Mouse (Mus musculus) CH12.LX (cell line): ENCODE results near the gene Aco1. TPM values are rescaled to one million over a fixed set of nuclear protein-coding genes. Genes with fewer than 3 reads are reported as not detected.

Experiments used
- DNase-seq: peaks from one replicate; pipeline ENCODE4 v3.0.0-alpha.2; 2013; ENCODE audit errors: extremely low read depth
- H3K27ac ChIP-seq: 2 replicates; pipeline ENCODE4 v1.5.1; 2012; ENCODE audit warnings: low read depth, mild to moderate bottlenecking, control low read depth, moderate library complexity; ENCODE audit not compliant: insufficient read depth
- H3K27me3 ChIP-seq: replicated peaks from 2 replicates; pipeline ENCODE3; 2012; ENCODE audit warnings: inconsistent platforms
- H3K36me3 ChIP-seq, 2 experiments: replicated peaks in 1 of 2; 2 replicates each; pipeline versions ENCODE3 to v1.6.1; 2012; ENCODE audit warnings: inconsistent platforms in 1 of 2, low read length in 1 of 2, mild to moderate bottlenecking in 1 of 2, mixed read lengths in 1 of 2, moderate library complexity in 1 of 2; ENCODE audit not compliant: control insufficient read depth in 1 of 2, insufficient read depth in 1 of 2
- H3K4me1 ChIP-seq, 2 experiments: 2 replicates each; pipeline ENCODE4 v1.6.1; 2012; ENCODE audit warnings: inconsistent platforms in 1 of 2, moderate library complexity in 1 of 2; ENCODE audit not compliant: insufficient read depth in 2 of 2, control insufficient read depth in 1 of 2
- H3K4me2 ChIP-seq: 2 replicates; pipeline ENCODE4 v1.6.1; 2012; ENCODE audit warnings: low read depth, mild to moderate bottlenecking, control low read depth; ENCODE audit not compliant: poor library complexity, insufficient read depth, severe bottlenecking
- H3K4me3 ChIP-seq, 3 experiments: fragments of 150-350 bp in 1 of 3; sonication (generic) in 1 of 3; replicated peaks in 1 of 3; 2 replicates each; pipeline versions ENCODE3 to v1.5.1; 2011 to 2012; ENCODE audit warnings: low read depth in 2 of 3, low read length in 2 of 3, mild to moderate bottlenecking in 2 of 3, moderate library complexity in 2 of 3, control low read depth in 1 of 3, improper control_type of control experiment in 1 of 3, inconsistent platforms in 1 of 3, mixed read lengths in 1 of 3; ENCODE audit not compliant: poor library complexity in 1 of 3
- H3K79me2 ChIP-seq: replicated peaks from 2 replicates; pipeline ENCODE4 v1.6.1; 2012; ENCODE audit warnings: mild to moderate bottlenecking, moderate library complexity; ENCODE audit not compliant: control insufficient read depth, poor library complexity, insufficient read depth, severe bottlenecking; ENCODE audit errors: extremely low read depth
- H3K9ac ChIP-seq: 2 replicates; pipeline ENCODE4 v1.6.1; 2012; ENCODE audit warnings: low read depth, mild to moderate bottlenecking, control low read depth, moderate library complexity; ENCODE audit not compliant: insufficient read depth
- H3K9me3 ChIP-seq: replicated peaks from 2 replicates; pipeline ENCODE3; 2012; ENCODE audit warnings: low read length, inconsistent platforms, mixed read lengths
- CHD1 ChIP-seq: IDR thresholded peaks from 2 replicates; pipeline ENCODE4 v1.6.1; 2012; ENCODE audit warnings: low read depth, low read length, improper control_type of control experiment, inconsistent platforms
- CTCF ChIP-seq, 2 experiments: IDR thresholded peaks in 1 of 2; conservative IDR thresholded peaks in 1 of 2; 2 replicates each; pipeline ENCODE4 v1.5.1; 2011 to 2012; ENCODE audit warnings: low read depth in 2 of 2, low read length in 2 of 2, improper control_type of control experiment in 1 of 2, inconsistent platforms in 1 of 2, mild to moderate bottlenecking in 1 of 2, moderate library complexity in 1 of 2
- GABPA ChIP-seq: IDR thresholded peaks from 2 replicates; pipeline ENCODE4 v1.6.1; 2012; ENCODE audit warnings: low read depth, low read length, improper control_type of control experiment, inconsistent platforms; ENCODE audit not compliant: insufficient replicate concordance
- HCFC1 ChIP-seq: IDR thresholded peaks from 2 replicates; pipeline ENCODE4 v1.6.1; 2012; ENCODE audit warnings: low read depth, mild to moderate bottlenecking, inconsistent platforms, low read length, improper control_type of control experiment
- MAX ChIP-seq: IDR thresholded peaks from 2 replicates; pipeline ENCODE4 v1.6.1; 2011; ENCODE audit warnings: low read length, improper control_type of control experiment
- MAZ ChIP-seq: IDR thresholded peaks from 2 replicates; pipeline ENCODE4 v1.6.1; 2012; ENCODE audit warnings: low read depth, mild to moderate bottlenecking, inconsistent platforms, low read length, improper control_type of control experiment, moderate library complexity
- MXI1 ChIP-seq: IDR thresholded peaks from 2 replicates; pipeline ENCODE4 v1.6.1; 2011; ENCODE audit warnings: mild to moderate bottlenecking, low read depth, low read length, improper control_type of control experiment
- MYC ChIP-seq: IDR thresholded peaks from 2 replicates; pipeline ENCODE4 v1.6.1; 2011; ENCODE audit warnings: low read depth, mild to moderate bottlenecking, improper control_type of control experiment, low read length
- POLR2AphosphoS2 ChIP-seq: IDR thresholded peaks from 2 replicates; pipeline ENCODE4 v1.6.1; 2011; ENCODE audit warnings: low read depth, low read length, improper control_type of control experiment
- RCOR1 ChIP-seq: conservative IDR thresholded peaks from 2 replicates; pipeline ENCODE4 v1.6.1; 2012; ENCODE audit warnings: low read depth, mild to moderate bottlenecking, inconsistent platforms, low read length, improper control_type of control experiment
- SIN3A ChIP-seq: IDR thresholded peaks from 2 replicates; pipeline ENCODE4 v1.6.1; 2012; ENCODE audit warnings: low read length, improper control_type of control experiment, inconsistent platforms
- SMC3 ChIP-seq: IDR thresholded peaks from 2 replicates; pipeline ENCODE4 v1.6.1; 2011; ENCODE audit warnings: low read depth, low read length, improper control_type of control experiment
- TBP ChIP-seq: conservative IDR thresholded peaks from 2 replicates; pipeline ENCODE4 v1.6.1; 2011; ENCODE audit warnings: low read depth, low read length, improper control_type of control experiment
- USF1 ChIP-seq: IDR thresholded peaks from 2 replicates; pipeline ENCODE4 v1.6.1; 2014; ENCODE audit warnings: low read depth, mild to moderate bottlenecking, inconsistent platforms, low read length, improper control_type of control experiment
- USF2 ChIP-seq: conservative IDR thresholded peaks from 2 replicates; pipeline ENCODE4 v1.6.1; 2011; ENCODE audit warnings: low read depth, low read length, improper control_type of control experiment
- ZC3H11A ChIP-seq: IDR thresholded peaks from 2 replicates; pipeline ENCODE4 v1.6.1; 2012; ENCODE audit warnings: low read depth, mild to moderate bottlenecking, inconsistent platforms, low read length, improper control_type of control experiment
- ZNF384 ChIP-seq: IDR thresholded peaks from 2 replicates; pipeline ENCODE4 v1.6.1; 2012; ENCODE audit warnings: low read depth, low read length, improper control_type of control experiment, inconsistent platforms
- dilution Hi-C: fragments of 300-500 bp; cut with MboI; formaldehyde crosslinking; loops from 2 replicates; pipeline ENCODE4 v1.14.3; 2020; ENCODE audit warnings: low sequenced_read_pairs; ENCODE audit not compliant: extremely low pct_unique_long_range_greater_than_20kb, extremely low pct_ligation_motif_present
- in situ Hi-C: fragments of 300-500 bp; cut with MboI; formaldehyde crosslinking; loops from 3 replicates; pipeline ENCODE4 v1.14.3; 2019; ENCODE audit warnings: low sequenced_read_pairs, low pct_ligation_motif_present, low pct_unique_long_range_greater_than_20kb, mixed read lengths
- polyA plus RNA-seq: library from polyadenylated mRNA; unstranded; fragments of >175 nt; gene quantifications from 2 replicates; pipeline ENCODE4 v1.2.1, GENCODE M21; 2012; ENCODE audit warnings: low read depth; ENCODE audit not compliant: insufficient read length
- total RNA-seq, 2 experiments: library from RNA; depleted of rRNA; stranded (reverse); fragments of 300-350 nt in 1 of 2; fragments of >200 nt in 1 of 2; gene quantifications; 2 replicates each; pipeline ENCODE4 v1.2.3; 2012 to 2014

Aco1 gene
- total and polyA plus RNA-seq, 3 experiments: 23.2 to 27.1 (median 24.8) TPM

GRCm38 (mm10) chr4:40212177-40212576 lies 69.3 kb downstream of the Aco1 start:
- no peaks in the 10 kb centered on the region for H3K9me3 ChIP-seq
- no peak overlapping the region for H3K9ac ChIP-seq

DNA sequence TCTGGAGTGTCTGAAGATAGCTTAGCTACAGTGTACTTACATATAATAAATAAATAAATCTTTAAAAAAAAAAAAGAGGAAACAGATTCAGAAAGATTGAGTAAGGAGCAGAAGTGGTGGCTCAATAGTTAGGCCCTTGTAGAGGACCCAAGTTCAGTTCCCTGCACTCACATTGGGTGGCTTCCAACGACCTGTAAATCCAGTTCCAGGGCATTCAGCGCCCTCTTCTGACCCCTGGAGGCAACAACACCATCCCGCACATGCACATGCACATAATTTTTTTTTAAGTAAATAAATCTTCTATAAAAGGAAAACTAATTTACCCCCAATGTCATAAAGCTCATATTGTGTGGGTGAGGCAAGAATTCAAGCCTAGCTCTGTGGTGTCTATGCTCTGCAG lies 75.0 kb downstream of the Aco1 start:
- Histone ChIP-seq H3K36me3 (peaks cover 8 to 41% of the 10 kb centered on the region in 2 experiments), H3K9ac (no peak overlapping the region), H3K79me2 (no peaks in the 10 kb centered on the region), H3K4me2 (no peak overlapping the region), H3K4me3 (no peak overlapping the region), H3K27ac (no peak overlapping the region), H3K4me1 (peaks cover 0 to 7% of the 10 kb centered on the region in 2 experiments; a peak in 2 of 4 replicates), H3K9me3 (no peaks in the 10 kb centered on the region), H3K27me3 (no peaks in the 10 kb centered on the region)
- in situ Hi-C loops (no loop called here), dilution Hi-C loops (no loop called here)
- DNase-seq: no peak
- TF ChIP-seq CTCF (conservative IDR thresholded peaks at IDR 0.05 in 1 of 2, IDR thresholded peaks at IDR 0.05 in 1 of 2; ENCODE audit: low read depth in 2 of 2, low read length in 2 of 2) (peak in 1 of 2 experiments; percentile 28; a peak in 2 of 4 replicates), MAZ (no peak), SMC3 (peak; percentile 16; the same call in 1 of the 2 replicates)

More at GRCm38 (mm10) chr4:40212177-40212576, 69.3 kb downstream of the Aco1 start:
- no peak overlapping the region for H3K4me2 ChIP-seq
- no peaks in the 10 kb centered on the region for H3K27me3 ChIP-seq
- no peak overlapping the region for H3K4me3 ChIP-seq
- no peaks in the 10 kb centered on the region for H3K79me2 ChIP-seq
- dilution Hi-C loops: no loop called here
- TF ChIP-seq RCOR1 (no peak), POLR2AphosphoS2 (no peak), CTCF (conservative IDR thresholded peaks at IDR 0.05 in 1 of 2, IDR thresholded peaks at IDR 0.05 in 1 of 2; ENCODE audit: low read depth in 2 of 2, low read length in 2 of 2) (no peak), ZC3H11A (no peak), MYC (no peak), USF2 (no peak), GABPA (no peak), HCFC1 (no peak), MXI1 (no peak), CHD1 (no peak), ZNF384 (no peak), SIN3A (no peak), TBP (no peak), MAZ (no peak), MAX (no peak), USF1 (no peak), SMC3 (no peak)
- in situ Hi-C loops: no loop called here
- peaks cover 15 to 42% of the 10 kb centered on the region in 2 experiments for H3K36me3 ChIP-seq
- no peaks in the 10 kb centered on the region for H3K4me1 ChIP-seq
- no peak for DNase-seq
- no peak overlapping the region for H3K27ac ChIP-seq
